Mouse (Mus musculus) MEL (cell line): ENCODE results near the gene Tgif1. TPM values are rescaled to one million over a fixed set of nuclear protein-coding genes. Genes with fewer than 3 reads are reported as not detected.

ENCODE experiments used
- DNase-seq: peaks from one replicate; pipeline ENCODE4 v3.0.0; 2011; ENCODE audit warnings: low read depth, low spot score
- H3K27ac ChIP-seq: 2 replicates; pipeline ENCODE4 v1.5.1; 2012; ENCODE audit warnings: low read depth, mild to moderate bottlenecking, control low read depth, low read length, moderate library complexity; ENCODE audit not compliant: control insufficient read depth
- H3K27me3 ChIP-seq, 2 experiments: fragments of 150-350 bp in 1 of 2; sonication (generic) in 1 of 2; 2 replicates each; pipeline ENCODE4 v1.6.1; 2012; ENCODE audit warnings: low read length in 2 of 2, mild to moderate bottlenecking in 2 of 2, improper control_type of control experiment in 1 of 2, moderate library complexity in 1 of 2; ENCODE audit not compliant: insufficient read depth in 2 of 2, control insufficient read depth in 1 of 2
- H3K36me3 ChIP-seq, 2 experiments: 2 replicates each; pipeline ENCODE4 v1.6.1; 2012 to 2014; ENCODE audit warnings: low read length in 2 of 2, improper control_type of control experiment in 1 of 2, inconsistent platforms in 1 of 2, mild to moderate bottlenecking in 1 of 2; ENCODE audit not compliant: insufficient read depth in 2 of 2, control insufficient read depth in 1 of 2
- H3K4me1 ChIP-seq, 2 experiments: fragments of 150-350 bp in 1 of 2; sonication (generic) in 1 of 2; 2 replicates each; pipeline ENCODE4 v1.6.1; 2012; ENCODE audit warnings: low read length in 2 of 2, improper control_type of control experiment in 1 of 2, mild to moderate bottlenecking in 1 of 2; ENCODE audit not compliant: insufficient read depth in 2 of 2, control insufficient read depth in 1 of 2
- H3K4me3 ChIP-seq, 2 experiments: fragments of 150-350 bp in 1 of 2; sonication (generic) in 1 of 2; 2 replicates each; pipeline ENCODE4 v1.5.1; 2012; ENCODE audit warnings: low read depth in 2 of 2, low read length in 2 of 2, mild to moderate bottlenecking in 2 of 2, moderate library complexity in 2 of 2, control low read depth in 1 of 2, improper control_type of control experiment in 1 of 2; ENCODE audit not compliant: control insufficient read depth in 1 of 2, insufficient read depth in 1 of 2
- H3K79me2 ChIP-seq: 2 replicates; pipeline ENCODE4 v1.6.1; 2012; ENCODE audit warnings: mild to moderate bottlenecking, low read length, moderate library complexity; ENCODE audit not compliant: control insufficient read depth, poor library complexity, insufficient read depth
- H3K9ac ChIP-seq: 2 replicates; pipeline ENCODE4 v1.6.1; 2012; ENCODE audit warnings: low read depth, mild to moderate bottlenecking, control low read depth, low read length, moderate library complexity; ENCODE audit not compliant: control insufficient read depth, poor library complexity, severe bottlenecking
- H3K9me3 ChIP-seq: fragments of 150-350 bp; sonication (generic); replicated peaks from 2 replicates; pipeline ENCODE4 v1.6.1; 2012; ENCODE audit warnings: mild to moderate bottlenecking, low read length, improper control_type of control experiment, moderate library complexity; ENCODE audit not compliant: insufficient read depth
- CHD1 ChIP-seq: IDR thresholded peaks from 2 replicates; pipeline ENCODE4 v1.6.1; 2012; ENCODE audit warnings: low read depth, mild to moderate bottlenecking, inconsistent platforms, low read length, improper control_type of control experiment
- CHD2 ChIP-seq: IDR thresholded peaks from 2 replicates; pipeline ENCODE4 v1.6.1; 2011; ENCODE audit warnings: low read length, improper control_type of control experiment
- ELF1 ChIP-seq: IDR thresholded peaks from 2 replicates; pipeline ENCODE4 v1.6.1; 2014; ENCODE audit warnings: low read depth, mild to moderate bottlenecking, inconsistent platforms, low read length, improper control_type of control experiment, moderate library complexity
- EP300 ChIP-seq, 2 experiments: IDR thresholded peaks; 2 replicates each; pipeline ENCODE4 v1.6.1; 2011; ENCODE audit warnings: improper control_type of control experiment in 2 of 2, low read length in 2 of 2, low read depth in 1 of 2, mild to moderate bottlenecking in 1 of 2
- ETS1 ChIP-seq: IDR thresholded peaks from 2 replicates; pipeline ENCODE4 v1.6.1; 2012; ENCODE audit warnings: low read depth, mild to moderate bottlenecking, inconsistent platforms, low read length, improper control_type of control experiment, moderate library complexity
- GABPA ChIP-seq: IDR thresholded peaks from 2 replicates; pipeline ENCODE4 v1.6.1; 2012; ENCODE audit warnings: low read depth, mild to moderate bottlenecking, inconsistent platforms, low read length, improper control_type of control experiment, moderate library complexity
- GATA1 ChIP-seq: IDR thresholded peaks from 2 replicates; pipeline ENCODE4 v1.6.1; 2011; ENCODE audit warnings: low read depth, low read length, improper control_type of control experiment
- JUND ChIP-seq: IDR thresholded peaks from 2 replicates; pipeline ENCODE4 v1.6.1; 2011; ENCODE audit warnings: low read depth, mild to moderate bottlenecking, improper control_type of control experiment, low read length
- MAX ChIP-seq: IDR thresholded peaks from 2 replicates; pipeline ENCODE4 v1.6.1; 2011; ENCODE audit warnings: low read length, improper control_type of control experiment
- MEF2A ChIP-seq: IDR thresholded peaks from 2 replicates; pipeline ENCODE4 v1.6.1; 2014; ENCODE audit warnings: low read depth, mild to moderate bottlenecking, inconsistent platforms, low read length, improper control_type of control experiment; ENCODE audit not compliant: poor library complexity, insufficient replicate concordance, severe bottlenecking; ENCODE audit errors: extremely low read depth
- MYB ChIP-seq: IDR thresholded peaks from 2 replicates; pipeline ENCODE4 v1.6.1; 2011; ENCODE audit warnings: mild to moderate bottlenecking, low read depth, low read length, improper control_type of control experiment
- MYC ChIP-seq: IDR thresholded peaks from 2 replicates; pipeline ENCODE4 v1.6.1; 2011; ENCODE audit warnings: low read depth, mild to moderate bottlenecking, low read length, improper control_type of control experiment, moderate library complexity
- NRF1 ChIP-seq: IDR thresholded peaks from 2 replicates; pipeline ENCODE4 v1.6.1; 2014; ENCODE audit warnings: low read depth, mild to moderate bottlenecking, inconsistent platforms, low read length, improper control_type of control experiment, moderate library complexity; ENCODE audit not compliant: poor library complexity, insufficient read depth, severe bottlenecking
- POLR2AphosphoS2 ChIP-seq: IDR thresholded peaks from 2 replicates; pipeline ENCODE4 v1.6.1; 2011; ENCODE audit warnings: low read length, improper control_type of control experiment
- POLR2AphosphoS5 ChIP-seq: IDR thresholded peaks from 2 replicates; pipeline ENCODE4 v1.6.1; 2012; ENCODE audit warnings: low read depth, borderline replicate concordance, mild to moderate bottlenecking, inconsistent platforms, low read length, moderate library complexity, mixed read lengths
- RAD21 ChIP-seq: IDR thresholded peaks from 2 replicates; pipeline ENCODE4 v1.6.1; 2011; ENCODE audit warnings: mild to moderate bottlenecking, low read depth, low read length, improper control_type of control experiment
- SIN3A ChIP-seq: IDR thresholded peaks from 2 replicates; pipeline ENCODE4 v1.6.1; 2012; ENCODE audit warnings: low read length, improper control_type of control experiment, inconsistent platforms
- TAL1 ChIP-seq: IDR thresholded peaks from 2 replicates; pipeline ENCODE4 v1.6.1; 2012; ENCODE audit warnings: mild to moderate bottlenecking, inconsistent platforms, low read length, moderate library complexity, mixed read lengths
- TBP ChIP-seq: IDR thresholded peaks from 2 replicates; pipeline ENCODE4 v1.8.0; 2011; ENCODE audit warnings: low read depth, low read length, improper control_type of control experiment
- TCF12 ChIP-seq: IDR thresholded peaks from 2 replicates; pipeline ENCODE4 v1.6.1; 2014; ENCODE audit warnings: low read depth, mild to moderate bottlenecking, inconsistent platforms, low read length, improper control_type of control experiment, moderate library complexity
- USF1 ChIP-seq: IDR thresholded peaks from 2 replicates; pipeline ENCODE4 v1.6.1; 2014; ENCODE audit warnings: low read depth, mild to moderate bottlenecking, inconsistent platforms, low read length, improper control_type of control experiment, moderate library complexity
- USF2 ChIP-seq, 2 experiments: IDR thresholded peaks; 2 replicates each; pipeline ENCODE4 v1.6.1; 2011 to 2012; ENCODE audit warnings: improper control_type of control experiment in 2 of 2, low read length in 2 of 2, borderline replicate concordance in 1 of 2, inconsistent platforms in 1 of 2, low read depth in 1 of 2, mild to moderate bottlenecking in 1 of 2; ENCODE audit not compliant: insufficient read depth in 1 of 2
- ZC3H11A ChIP-seq: IDR thresholded peaks from 2 replicates; pipeline ENCODE4 v1.6.1; 2012; ENCODE audit warnings: low read depth, mild to moderate bottlenecking, inconsistent platforms, low read length, improper control_type of control experiment
- ZKSCAN1 ChIP-seq: IDR thresholded peaks from 2 replicates; pipeline ENCODE4 v1.6.1; 2012; ENCODE audit warnings: low read depth, mild to moderate bottlenecking, inconsistent platforms, low read length, improper control_type of control experiment, moderate library complexity
- ZMIZ1 ChIP-seq: IDR thresholded peaks from 2 replicates; pipeline ENCODE4 v1.6.1; 2012; ENCODE audit warnings: low read depth, mild to moderate bottlenecking, inconsistent platforms, low read length, improper control_type of control experiment, moderate library complexity
- ZNF384 ChIP-seq: IDR thresholded peaks from 2 replicates; pipeline ENCODE4 v1.6.1; 2012; ENCODE audit warnings: low read depth, mild to moderate bottlenecking, inconsistent platforms, low read length, improper control_type of control experiment
- polyA plus RNA-seq, 2 experiments: library from polyadenylated mRNA; stranded (reverse) in 1 of 2; unstranded in 1 of 2; fragments of >175 nt in 1 of 2; fragments of >200 nt in 1 of 2; gene quantifications; 2 replicates each; pipeline versions ENCODE4 v1.2.1 to v1.2.4; 2012; ENCODE audit warnings: low replicate concordance in 2 of 2, low read depth in 1 of 2; ENCODE audit not compliant: insufficient read length in 2 of 2, insufficient read depth in 1 of 2, missing spikeins in 1 of 2
- total RNA-seq: library from RNA; depleted of rRNA; stranded (reverse); fragments of 300-350 nt; gene quantifications from 2 replicates; pipeline ENCODE4 v1.2.3, GENCODE M21; 2012

Tgif1 gene
- total and polyA plus RNA-seq, 3 experiments, result 9.1 to 29.5 TPM; not detected in 1

DNA sequence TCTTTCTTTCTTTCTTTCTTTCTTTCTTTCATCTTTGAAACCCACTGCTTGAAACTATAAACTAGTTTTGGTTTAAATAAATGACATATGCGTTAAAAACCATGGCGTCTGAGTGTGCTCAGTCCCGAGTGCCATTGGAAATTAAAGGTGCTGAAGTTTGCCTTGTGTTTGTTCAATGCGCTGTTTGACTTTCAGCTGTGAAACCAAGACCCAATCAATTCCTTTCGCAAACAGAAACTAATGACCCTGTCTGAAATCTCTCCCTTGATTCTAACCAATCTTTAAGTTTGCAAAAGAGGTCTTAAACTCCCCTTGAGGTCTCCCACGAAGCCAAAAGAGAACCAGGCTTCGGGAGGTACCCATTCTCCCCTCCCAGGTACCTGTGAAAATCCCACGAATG lies 30.3 kb downstream of the Tgif1 start:
- TF ChIP-seq USF2 (IDR thresholded peaks at IDR 0.05; ENCODE audit: borderline replicate concordance in 1 of 2, insufficient read depth in 1 of 2, low read depth in 1 of 2, low read length in 2 of 2) (no peak), POLR2AphosphoS5 (no peak), CHD2 (no peak), MEF2A (no peak), NRF1 (no peak), ZNF384 (no peak), POLR2AphosphoS2 (no peak), JUND (no peak), CHD1 (no peak), TAL1 (no peak), RAD21 (no peak), ZKSCAN1 (no peak), MYB (no peak), SIN3A (no peak)
- Histone ChIP-seq H3K27me3 (peaks cover 4 to 7% of the 10 kb centered on the region in 2 experiments), H3K4me3 (no peak overlapping the region), H3K9me3 (no peaks in the 10 kb centered on the region), H3K4me1 (no peaks in the 10 kb centered on the region), H3K9ac (no peak overlapping the region), H3K27ac (no peak overlapping the region), H3K79me2 (no peaks in the 10 kb centered on the region), H3K36me3 (no peaks in the 10 kb centered on the region)
- DNase-seq, result no peak

DNA sequence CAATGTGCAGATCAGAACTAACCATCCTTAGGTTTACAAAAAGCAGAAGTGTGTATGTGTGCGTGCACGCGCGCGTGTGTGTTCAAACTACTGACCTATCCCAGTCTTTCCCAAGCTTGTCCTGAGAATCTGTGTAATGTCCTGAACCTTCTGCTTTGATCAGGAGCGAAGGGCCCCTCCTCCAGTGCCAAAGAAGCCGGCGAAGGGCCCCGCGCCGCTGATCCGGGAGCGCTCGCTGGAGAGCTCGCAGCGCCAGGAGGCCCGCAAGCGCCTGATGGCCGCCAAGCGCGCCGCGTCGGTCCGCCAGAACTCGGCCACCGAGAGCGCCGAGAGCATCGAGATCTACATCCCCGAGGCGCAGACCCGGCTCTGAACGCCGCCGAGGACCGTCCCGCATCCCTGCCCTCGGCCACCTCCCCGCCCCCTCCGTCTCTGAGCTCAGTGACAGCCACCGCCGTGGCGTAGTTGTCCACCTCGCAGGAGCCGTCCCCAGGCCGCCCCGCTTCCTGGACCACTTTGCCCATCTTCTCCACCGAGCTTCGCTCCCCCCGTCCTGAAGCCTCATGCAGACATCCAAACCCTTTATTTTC lies 35.4 kb downstream of the Tgif1 start:
- Histone ChIP-seq H3K27me3 (peaks cover 4 to 5% of the 10 kb centered on the region in 2 experiments), H3K27ac (no peak overlapping the region), H3K4me3 (no peak overlapping the region), H3K9me3 (no peaks in the 10 kb centered on the region), H3K4me1 (no peaks in the 10 kb centered on the region), H3K36me3 (no peaks in the 10 kb centered on the region), H3K79me2 (no peaks in the 10 kb centered on the region), H3K9ac (no peak overlapping the region)
- no peak for TF ChIP-seq MYC
- no peak for TF ChIP-seq TAL1
- TF ChIP-seq ETS1, result no peak
- no peak for TF ChIP-seq ELF1
- TF ChIP-seq USF1, result no peak
- no peak for TF ChIP-seq TBP
- TF ChIP-seq MEF2A, result no peak
- no peak for TF ChIP-seq CHD1
- no peak for TF ChIP-seq GATA1
- TF ChIP-seq ZNF384, result no peak
- no peak for TF ChIP-seq EP300 (IDR thresholded peaks at IDR 0.05; ENCODE audit: low read depth in 1 of 2, low read length in 2 of 2)
- TF ChIP-seq POLR2AphosphoS2, result no peak
- TF ChIP-seq ZC3H11A, result no peak
- TF ChIP-seq MAX, result no peak
- TF ChIP-seq GABPA, result no peak
- TF ChIP-seq ZKSCAN1, result no peak
- no peak for TF ChIP-seq TCF12
- no peak for TF ChIP-seq ZMIZ1
- no peak for DNase-seq
